Mouse (Mus musculus): Measurements from ENCODE around the gene Maf.

Maf gene

DNA sequence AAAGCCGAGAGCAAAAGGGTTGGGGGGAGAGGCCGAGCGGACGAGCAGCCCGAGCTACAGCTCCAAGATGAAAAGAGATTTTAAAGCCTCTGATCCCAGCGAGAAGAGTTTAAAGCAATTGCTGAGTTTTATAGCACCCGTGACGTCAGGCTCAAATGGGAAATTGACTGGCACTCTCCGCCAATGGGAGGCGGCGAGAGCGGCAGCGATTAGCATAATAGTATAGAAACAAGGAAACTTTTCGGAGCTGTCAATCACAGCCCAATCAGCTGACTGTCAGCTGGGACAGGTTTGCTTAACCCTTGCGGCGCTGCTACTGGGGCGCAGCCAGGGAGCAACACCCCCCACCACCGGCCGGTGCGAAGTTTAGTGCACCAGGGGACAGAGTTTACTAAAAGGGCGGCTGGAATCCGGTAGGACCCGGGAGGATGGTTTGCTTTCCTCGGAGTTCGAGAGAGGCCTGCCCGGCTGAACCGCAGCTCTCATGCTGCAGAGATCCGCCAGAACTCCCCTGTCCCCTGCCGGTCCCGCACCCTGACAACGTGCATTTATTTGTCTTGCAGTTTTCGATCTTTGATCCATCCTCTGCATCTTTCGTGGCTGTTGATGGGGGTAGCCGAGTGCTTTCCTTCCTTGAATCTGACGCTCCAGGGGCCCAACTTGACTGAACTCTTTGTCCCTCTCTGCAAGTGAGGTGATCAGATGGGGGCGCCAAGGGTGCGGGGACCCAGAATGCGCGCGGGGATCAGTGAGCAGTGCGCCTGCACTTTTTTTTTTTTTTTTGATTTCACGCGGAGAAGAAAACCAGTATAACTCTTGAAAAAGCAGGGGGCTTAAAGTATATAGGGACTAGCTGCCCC lies at the start of gene Maf:
Maf (minus strand) TSS at position 64 of the 860 bp plus-strand sequence.
- DNase-seq, result peak; percentile 82 to 89

DNA sequence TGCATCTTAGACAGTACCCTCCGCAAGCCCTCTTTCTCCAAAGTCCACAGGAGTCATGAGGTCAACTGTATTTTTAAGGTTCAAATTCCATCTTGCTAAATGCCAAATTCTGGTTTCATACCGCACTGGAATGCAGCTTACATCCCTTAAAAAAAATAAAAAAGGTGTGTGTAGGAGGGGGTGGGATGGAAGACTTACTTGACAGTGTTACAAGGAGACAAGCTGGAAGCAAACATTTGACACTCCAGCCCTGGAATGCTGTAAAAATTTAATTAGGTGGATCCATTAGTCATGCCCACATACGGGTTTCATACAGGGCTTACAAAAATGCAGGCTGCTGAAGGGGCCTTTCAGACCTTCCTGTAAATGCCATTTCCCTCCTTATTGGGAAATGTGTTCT lies 49.4 kb upstream of the Maf start:
- no peak for DNase-seq

DNA sequence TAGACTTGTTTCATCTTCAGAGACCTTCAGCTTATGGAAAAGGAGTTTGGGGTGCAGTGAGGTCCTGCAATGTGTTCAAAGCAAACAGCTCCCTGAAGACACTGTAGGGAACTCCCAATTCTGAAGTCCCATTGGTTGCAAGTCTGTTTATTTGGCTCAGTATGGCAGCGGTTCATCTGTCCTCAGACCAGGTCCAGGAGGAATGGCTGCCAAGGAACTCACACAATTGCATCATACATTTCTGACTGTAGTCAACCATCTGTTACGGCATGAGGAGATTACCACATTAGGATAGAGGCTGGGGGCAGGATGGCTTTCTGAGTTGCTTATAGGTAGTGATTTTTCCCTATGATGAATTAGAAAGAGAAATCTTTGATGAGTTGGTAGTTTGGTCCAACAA lies 48.4 kb upstream of the Maf start:
- DNase-seq, result no peak

DNA sequence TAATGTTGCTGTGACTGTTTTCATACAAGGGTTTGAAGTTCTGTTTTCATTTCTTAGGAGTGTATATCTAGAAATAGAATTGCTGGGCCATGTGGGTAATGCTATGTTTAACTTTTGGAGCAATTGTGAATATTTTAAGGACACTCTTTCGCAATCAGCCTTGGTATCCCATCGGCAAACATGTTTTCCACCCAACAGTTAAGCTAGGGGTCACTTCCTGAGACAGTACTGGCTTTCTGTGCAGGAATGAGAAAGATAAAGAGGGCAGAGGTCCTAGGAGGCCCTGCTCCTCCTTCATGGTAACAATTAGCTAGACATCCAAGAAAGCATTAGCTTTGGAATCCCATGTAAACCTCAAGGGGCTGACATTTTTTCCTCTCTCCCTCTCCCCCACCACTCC lies 47.1 kb upstream of the Maf start:
- DNase-seq, result no peak

DNA sequence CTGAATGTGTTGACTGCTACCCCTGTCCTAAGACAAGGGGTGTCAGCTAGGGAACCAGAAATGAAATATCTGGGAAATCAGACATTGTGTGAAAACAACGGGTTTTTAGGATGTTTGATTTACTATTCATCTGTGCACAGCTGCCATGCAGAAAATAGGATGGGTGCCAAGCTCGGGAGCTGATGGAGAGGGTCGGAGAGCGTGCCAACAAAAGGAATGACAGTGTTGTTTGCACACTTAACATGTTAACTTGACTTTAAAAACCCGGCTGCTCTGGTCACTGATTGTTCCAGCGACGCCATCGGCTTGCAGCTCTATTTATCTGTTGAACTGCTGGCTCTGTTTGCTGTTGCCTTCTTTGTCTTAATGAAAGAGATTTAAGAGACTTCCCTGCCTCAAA lies 46.2 kb upstream of the Maf start:
- no peak for DNase-seq

DNA sequence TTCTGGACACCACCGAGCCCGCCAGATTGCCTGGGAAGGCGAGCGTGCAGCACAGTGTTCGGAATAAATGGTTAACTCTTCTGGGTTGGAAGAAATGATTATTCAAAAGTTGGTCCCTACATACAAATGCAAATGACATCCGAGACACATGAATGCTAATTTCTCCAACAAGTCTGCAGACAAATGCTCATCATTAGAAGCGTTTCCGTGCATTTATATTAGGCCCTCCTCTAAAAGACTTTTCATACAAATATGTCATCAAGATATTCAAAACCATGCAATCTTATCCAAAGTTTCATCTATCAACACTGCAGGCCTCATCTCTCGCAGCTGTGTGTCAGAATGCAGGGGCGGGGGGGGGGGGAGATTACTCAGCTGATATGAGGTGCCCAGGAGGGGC lies 39.8 kb upstream of the Maf start:
- DNase-seq, result no peak

DNA sequence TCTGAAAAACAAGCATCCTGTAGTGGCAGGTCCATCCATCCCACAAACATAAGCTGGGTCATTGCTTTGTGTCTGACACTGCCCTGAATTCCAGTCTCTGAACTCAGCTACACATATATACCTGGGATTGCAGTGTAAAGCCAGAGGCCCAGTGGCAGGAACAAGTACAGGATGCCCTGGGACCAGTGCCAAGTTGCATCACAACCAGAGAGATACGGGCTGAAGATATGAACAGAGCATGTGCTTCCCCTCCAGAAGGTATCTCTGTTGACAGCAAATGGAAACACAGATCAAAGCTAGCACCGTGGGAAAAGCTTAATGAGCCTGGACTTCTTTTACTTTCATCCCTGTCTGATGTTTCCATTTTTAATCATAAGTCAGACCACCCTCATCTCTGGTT lies 38.1 kb upstream of the Maf start:
- no peak for DNase-seq

DNA sequence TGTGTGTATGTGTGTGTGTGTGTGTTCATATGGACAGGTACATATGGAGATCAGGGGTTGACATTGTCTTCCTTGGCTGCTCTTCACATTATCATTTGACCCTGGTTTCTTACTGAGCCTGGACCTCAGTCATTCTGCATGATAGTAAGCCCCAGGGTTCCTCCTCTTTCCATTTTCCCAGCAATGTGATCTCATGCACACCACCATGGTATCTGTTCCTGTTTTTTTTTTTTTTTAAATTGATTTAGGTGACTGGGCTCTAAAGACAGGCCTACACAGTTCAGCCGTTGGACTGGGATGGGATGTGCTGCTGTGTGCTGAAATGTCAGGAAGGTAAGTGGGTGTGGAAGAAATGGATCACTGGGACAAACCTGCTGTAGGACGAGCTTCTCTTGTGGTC lies 35.8 kb upstream of the Maf start:
- no peak for DNase-seq

DNA sequence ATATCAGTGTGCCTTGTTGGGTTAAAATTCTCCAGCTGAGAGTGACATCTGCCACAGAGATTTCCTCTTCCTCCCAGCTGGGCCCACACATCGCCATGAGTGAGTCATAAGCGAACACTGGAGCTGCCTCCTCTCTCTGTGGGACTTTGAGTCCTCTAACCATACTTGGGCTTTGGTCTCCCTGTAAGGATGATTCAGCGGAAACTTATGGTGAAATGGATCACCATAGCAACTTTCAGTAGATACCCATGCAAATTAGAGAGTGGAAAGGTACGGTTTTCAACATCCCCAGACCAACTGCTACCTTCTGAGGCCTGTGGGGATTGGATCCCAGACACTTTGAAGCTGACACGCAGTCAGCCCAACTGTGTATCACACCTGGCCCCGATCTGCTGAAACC lies 35.1 kb upstream of the Maf start:
- no peak for DNase-seq

DNA sequence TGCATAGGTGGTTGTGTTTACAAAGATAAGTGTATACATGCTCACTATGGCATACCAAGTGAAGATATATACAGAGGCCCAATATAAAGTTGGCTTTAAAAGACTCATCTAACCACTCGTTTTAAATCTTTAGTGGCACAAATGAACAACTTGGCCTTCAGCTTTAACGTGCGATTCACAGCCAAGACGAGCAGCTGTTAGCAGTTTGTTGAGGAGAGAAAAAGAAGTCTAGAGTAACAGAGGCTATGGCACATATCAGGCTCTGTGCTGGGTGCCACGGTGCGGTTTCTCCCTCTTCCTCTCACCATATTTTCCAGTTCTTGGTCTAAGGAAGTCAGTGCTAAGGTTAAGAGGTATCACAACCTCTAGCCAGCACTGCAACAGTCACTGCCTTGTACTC lies 34.4 kb upstream of the Maf start:
- DNase-seq, result no peak

DNA sequence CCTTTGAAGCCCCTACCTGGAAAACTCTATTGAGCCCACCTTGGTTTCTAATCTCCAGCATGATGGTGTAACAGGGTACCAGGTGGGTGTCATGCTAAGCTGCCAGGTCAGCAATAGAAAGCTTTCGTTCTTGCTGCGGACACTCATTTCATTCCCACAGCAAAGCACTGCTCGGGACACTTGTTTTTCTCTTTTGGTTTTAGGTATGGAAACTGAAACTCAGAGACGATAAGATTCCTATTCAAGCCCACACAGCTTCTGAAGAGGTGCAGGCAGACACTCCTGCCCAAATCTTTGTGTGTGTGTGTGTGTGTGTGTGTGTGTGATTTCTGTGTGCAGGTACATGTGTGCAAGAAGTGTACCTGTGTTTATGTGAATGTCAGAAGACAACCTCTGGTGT lies 32.2 kb upstream of the Maf start:
- DNase-seq, result no peak

DNA sequence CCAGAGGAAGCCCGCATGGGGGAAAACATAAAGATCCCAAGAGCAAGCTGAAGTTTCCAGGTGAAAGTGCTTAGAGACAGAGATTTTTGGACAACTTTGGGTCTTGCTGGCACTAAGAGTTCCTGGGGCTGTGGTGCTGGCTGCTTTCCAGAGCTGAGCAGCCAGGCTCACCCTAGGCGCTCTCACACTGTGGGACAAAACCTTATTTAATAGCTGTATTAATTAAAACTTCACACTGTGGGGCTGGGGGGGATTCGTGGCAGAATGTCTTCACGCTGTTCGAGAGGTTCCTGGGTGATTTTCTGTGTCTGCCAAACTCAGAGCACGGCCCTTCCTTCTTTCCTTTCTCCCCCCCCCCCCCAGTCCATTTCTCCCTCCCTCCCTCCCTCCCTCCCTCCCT lies 24.8 kb upstream of the Maf start:
- DNase-seq, result no peak

DNA sequence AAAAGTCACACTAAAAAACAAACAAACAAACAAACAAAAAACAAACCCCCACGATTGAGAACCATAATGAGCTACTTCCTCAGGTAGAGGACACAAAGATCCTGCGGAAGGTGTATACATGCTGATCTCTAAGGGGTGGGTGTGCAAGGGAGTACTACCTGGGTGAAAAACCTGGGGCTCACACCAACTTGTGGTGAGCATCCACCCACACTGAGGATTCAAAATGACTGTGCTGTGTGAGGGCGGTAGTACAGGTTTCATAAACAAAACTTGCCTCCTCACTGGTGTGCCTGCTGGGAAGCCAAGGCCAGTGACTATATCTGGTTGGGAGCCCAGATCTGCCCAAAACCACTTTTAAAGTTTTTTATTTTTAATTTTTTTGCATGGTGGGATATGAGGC lies 19.2 kb upstream of the Maf start:
- no peak for DNase-seq

DNA sequence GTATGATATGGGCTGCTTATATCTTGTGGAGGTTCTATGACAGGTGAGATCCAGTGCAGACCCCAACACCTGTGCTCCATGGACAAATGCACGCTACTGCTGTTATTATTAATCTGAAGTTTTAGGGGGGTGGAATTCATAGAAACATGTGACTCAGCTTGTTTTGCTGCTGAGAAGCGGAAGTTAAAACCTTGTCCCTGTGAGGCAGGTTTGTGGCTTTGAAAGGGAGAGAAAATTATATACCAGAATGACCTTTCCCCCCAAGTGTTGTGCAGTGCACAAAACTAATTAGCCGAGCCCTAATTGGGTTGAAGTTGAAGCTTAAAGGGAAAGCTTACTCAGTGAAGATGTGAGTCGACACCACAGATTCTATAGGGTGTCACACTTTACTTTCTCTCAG lies 18.6 kb upstream of the Maf start:
- no peak for DNase-seq

DNA sequence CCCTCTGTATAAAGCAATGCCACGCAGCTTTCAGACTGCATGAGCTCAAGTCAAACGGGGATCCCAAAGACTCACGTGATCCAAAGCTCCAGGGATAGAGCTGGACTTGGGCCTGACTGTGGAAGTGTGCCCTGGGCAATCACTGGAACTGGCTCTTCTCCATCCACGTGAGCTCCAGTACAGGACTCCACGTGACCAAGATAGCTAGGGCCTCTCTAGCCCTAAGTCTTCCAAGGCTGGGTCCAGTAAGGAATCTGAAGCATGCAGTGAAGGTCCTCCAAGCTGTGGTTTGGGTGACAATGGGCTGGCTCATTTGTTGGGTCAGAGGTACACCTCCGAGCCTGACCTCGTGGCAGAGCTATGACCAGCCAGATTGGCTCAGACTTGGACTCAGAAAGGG lies 11.5 kb upstream of the Maf start:
- no peak for DNase-seq

DNA sequence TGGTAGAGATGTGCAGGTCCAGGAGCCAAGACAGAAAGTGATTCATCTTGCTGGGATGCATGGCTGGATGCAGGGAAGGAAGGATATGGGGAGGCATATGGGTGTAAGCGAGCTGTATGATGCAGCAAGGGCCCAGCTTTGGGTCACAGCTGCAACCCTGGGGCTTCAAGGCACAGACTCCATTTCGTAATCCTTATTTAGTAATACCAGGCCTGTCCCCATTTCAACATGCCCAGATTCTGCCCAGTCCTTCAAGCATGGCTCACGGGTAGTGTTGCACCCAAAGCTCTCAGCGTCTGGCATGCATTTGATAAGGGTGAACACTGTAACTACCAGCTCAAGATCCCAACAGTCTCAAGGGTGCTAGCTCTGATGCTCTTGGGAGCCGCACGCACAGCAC lies 11.0 kb upstream of the Maf start:
- no peak for DNase-seq

DNA sequence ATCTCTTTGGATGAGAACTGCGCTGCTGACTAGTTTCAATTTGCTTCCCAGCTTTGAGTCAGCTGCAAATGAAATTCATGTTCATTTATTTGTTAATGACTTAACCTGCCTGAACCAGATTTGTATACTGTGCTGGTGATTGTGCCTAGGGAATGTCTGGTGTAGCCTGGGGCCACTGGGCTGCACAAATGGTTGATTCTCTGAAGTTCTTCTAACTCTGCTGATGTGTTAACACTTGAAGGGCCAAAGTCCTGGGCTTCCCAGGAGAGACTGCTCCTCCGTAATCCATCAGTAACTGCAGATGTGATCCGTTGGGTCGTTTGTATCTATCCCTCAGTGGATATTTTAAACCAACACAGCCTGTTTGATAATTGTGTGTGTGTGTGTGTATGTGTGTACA lies 7.7 kb upstream of the Maf start:
- no peak for DNase-seq

DNA sequence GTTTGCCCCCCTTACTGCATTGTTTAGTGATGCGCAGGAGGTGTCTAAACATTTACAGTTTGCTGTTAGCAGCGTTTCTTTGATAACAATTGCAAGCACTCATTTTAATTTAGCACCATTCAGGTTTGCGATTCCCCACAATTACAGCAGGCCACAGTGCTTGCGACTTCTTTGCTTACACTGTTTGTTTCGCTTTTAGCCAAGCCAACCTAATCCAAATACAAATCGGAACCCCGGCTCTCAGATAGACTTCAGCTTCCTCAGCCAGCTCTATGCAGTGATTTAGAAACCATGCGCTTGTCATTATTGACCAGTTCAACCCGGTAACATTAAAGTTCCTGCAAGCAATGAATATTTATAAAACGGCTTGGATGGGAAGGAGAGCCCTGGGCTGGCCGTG lies 3.5 kb upstream of the Maf start:
- no peak for DNase-seq

DNA sequence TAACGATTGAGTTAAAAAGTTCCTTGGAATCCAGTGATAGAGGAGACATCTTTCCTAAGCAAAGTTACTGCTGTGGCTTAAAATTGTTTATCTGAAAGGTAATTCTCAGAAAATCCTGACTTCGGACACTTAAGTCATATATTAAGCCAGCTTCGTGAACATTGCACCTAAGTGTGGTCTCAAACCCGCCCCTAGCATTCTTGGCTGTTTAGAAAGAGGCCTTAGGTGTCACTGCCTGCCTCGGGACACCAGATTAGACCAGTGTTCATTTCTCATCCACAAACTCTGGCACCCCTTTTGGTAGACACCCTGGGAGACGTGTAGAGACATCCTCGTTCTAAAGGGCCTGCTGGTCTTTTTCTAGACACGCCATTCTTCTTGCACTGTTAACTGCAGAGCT lies 2.3 kb upstream of the Maf start:
- DNase-seq, result no peak

DNA sequence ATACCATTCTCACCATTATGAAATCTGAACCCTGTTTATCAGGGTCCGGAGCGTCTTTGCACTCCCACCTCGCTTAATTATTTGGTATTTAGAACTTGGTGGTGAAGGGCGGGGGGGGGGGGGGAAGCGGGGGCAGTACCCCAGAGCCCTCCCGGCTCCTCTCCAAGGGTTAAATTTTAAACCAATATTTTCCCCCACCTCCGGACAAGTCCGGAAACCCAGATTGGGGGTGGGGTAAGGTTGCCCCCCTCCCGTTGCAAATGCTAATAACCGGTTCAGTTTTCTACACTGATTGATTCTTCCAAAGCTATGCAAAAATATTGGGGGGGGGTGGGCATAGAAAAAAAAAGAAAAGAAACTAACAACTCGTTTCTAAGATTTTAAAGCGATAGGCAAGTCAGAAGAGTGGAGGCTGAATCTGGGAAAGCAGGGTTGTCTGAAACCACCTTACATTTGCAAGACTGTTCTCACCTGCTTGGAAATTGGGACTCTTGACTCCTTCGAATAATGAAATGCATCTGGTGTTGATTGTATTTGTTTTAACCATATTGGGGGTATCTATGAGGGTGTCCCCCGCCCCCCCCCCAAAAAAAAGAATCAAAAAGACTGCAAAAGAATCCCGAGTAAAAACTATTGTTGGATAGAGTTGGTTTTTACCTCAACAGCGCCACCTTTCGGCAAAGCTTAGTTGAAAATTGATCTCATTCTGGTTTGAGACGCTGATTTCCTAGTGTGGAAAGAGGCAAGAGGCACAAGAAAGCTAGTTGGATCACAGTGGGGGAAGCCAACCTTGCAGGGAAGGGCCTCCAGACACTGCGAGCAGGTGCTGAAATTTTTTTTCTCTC lies 1.6 kb upstream of the Maf start:
- DNase-seq, result peak; percentile 44 to 66

DNA sequence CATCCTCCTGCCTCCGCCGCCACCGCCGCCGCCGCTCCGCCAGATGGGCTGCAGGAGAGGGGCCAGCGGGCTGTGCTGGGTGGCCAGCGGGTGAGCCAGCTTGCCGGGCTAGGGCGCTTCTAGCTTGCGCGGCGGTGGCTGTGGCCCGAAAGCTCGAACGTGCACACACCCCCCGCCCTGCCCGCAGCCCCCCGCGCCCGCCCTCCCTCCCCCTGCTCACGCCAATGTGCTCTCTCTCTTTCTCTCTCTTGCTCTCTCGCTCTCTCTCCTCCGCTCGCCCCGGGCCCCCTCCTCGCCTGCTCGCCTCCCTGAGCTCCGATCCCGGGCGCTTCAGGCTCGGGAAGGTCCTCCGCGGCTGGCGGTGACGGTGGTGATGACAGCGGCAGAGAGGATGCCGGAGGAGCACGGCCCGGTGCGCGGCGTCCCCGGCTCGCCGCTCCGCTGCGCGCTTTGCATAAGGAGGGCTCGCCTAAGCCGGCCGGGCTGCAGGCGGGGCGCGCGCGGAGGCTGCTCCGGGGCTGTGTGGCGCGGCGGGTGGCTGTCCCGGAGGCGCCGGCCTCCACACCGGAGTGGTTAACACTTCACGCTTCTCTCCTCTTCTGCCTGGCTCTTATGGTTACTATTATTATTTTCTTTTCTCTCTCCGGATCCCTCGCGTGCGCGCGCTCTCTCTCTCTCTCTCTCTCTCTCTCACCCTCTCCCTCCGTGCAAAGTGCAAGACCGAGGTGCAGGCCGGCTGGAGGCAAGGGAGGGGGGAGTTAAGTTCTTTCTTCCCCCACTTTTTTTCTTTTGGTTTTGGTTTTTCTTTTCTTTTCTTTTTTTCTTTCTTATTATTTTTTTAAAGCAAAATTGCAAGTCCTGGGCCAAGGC lies 498 bp downstream of the Maf start:
- DNase-seq, result peak; percentile 65 to 73

DNA sequence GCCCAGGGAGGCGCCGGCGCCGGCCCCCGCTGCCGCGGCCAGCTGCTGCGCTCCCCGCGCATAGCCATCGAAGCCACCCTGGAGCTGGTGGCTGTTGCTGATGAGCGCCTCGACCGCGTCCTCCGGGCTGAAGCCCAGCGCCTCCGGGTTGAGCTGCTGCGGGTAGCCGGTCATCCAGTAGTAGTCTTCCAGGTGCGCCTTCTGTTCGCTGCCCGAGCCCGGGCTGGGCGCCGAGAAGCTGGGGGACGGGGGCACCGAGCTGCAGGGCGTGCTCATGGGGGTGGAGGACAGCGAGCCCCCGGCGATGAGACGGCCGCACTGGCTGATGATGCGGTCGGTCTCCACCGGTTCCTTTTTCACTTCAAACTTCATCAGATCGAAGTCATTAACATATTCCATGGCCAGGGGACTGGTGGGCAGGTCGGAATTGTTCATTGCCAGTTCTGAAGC lies 1.2 kb downstream of the Maf start:
- DNase-seq, result peak; percentile 34 to 37

DNA sequence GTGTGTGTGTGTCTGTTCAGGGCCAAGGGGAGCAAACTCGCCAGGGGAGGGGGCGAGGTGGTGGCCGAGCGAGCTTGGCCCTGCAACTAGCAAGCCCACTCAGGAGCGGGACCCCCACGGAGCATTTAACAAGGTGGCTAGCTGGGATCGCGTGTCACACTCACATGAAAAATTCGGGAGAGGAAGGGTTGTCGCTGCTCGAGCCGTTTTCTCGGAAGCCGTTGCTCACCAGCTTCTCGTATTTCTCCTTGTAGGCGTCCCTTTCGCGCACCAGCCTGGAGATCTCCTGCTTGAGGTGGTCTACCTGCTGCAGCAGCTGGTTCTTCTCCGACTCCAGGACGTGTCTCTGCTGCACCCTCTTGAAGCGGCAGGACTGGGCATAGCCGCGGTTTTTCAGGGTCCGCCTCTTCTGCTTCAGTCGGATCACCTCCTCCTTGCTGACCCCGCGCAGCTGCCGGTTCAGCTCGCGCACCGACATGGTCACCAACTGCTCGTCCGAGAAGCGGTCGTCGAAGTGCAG lies 1.9 kb downstream of the Maf start:
- DNase-seq, result peak; percentile 19 to 40

Measured in thymus, postnatal 36 days (tissue).